Mouse (Mus musculus): ENCODE measurements around the gene Faf1. TPM values are rescaled to one million over a fixed set of nuclear protein-coding genes. Genes with fewer than 3 reads are reported as not detected.
"Not testable (repeated sequence)": the region's sequence is repeated elsewhere in the genome, so short reads cannot be mapped to it uniquely, and the experiment has no call there.

The Faf1 gene
- polyA plus RNA-seq, 1 experiment from 2014 or later, result 36.4 TPM

DNA sequence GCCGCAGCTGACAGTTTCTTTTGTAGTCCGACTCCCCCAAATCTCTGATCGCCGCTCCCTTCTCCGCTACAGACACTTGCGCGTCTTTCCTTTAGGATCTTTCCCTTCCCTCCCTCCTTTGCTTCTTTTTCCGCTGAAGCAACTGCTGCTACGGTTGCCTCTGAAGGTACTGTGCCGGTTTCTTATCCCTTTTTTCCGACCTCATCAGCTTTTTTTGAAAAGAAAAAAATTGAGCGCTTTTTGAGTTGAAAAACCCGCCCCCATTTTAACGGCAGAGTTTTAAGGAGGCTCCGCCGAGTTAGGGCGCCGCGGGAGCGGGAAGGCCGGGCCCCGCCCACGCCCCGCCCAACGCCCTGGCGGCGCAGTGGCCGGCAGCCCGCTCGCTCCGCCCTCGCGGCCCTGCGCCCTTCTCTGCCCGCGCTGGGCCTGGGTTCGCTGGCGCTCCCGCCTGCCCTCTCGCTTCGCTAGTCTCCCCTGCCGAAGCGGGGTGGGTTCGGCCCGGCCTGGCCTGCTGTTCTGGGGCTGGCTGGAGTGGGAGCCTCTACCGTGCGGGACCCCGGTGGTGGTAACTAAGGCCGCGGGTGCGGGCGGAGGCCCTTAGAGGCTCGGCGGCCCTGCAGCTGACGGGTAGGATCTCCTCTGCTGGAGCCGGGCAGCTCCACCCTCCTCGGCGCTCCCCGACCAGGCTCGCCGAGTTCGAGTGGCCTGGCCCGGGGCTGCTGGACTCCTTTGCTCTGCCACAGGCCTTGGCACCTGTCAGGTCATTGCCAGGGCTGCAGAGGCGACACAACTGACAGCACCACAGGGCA, 9.7 kb upstream of the Faf1 start, which contains the start of gene Cdkn2c:
TSS of gene Cdkn2c (minus strand) at position 729 of the 809 bp plus-strand sequence.
- Histone ChIP-seq H3K9ac (peak within 1 kb of the TSS; percentile 86), H3K4me3 (peak within 1 kb of the TSS; percentile 60), H3K4me2 (replicated peaks) (peak within 1 kb of the TSS; percentile 96), H3K4me1 (peaks cover 13% of the 10 kb centered on the region), H3K27me3 (peaks cover 17% of the 10 kb centered on the region), H3K27ac (peak within 1 kb of the TSS; percentile 84), H3K9me3 (no peaks in the 10 kb centered on the region), H3K36me3 (no peaks in the 10 kb centered on the region)
- under 1% methylated on average over 63 of the region's 64 CpGs for WGBS
- peak; percentile 93 for ATAC-seq (ENCODE audit: insufficient number of reproducible peaks, insufficient read depth, low FRiP score, low TSS enrichment)

DNA sequence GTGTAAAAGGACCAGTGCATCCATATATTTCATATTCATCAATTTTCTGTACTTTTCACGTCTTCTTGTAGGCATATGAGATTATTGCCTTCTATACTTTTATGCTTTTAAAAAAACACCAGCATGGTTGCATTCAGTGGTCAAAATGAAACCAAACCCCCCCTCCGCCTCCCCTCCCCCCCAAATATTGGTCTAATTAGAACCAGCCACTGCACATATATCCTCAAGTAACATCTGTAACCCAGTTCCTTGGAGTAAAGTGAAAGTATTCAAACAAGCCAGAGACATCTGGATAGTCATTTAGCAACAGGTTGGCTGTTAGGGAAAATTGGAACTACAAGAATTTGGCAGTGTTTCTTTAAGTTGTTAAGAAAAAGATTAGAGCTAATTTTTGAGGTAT, 8.9 kb upstream of the Faf1 start:
- Histone ChIP-seq H3K27ac (no peak overlapping the region), H3K4me1 (peaks cover 13% of the 10 kb centered on the region), H3K4me3 (peak overlapping the region; percentile 60), H3K9ac (no peak overlapping the region), H3K4me2 (replicated peaks) (peak overlapping the region; percentile 96), H3K9me3 (no peaks in the 10 kb centered on the region), H3K36me3 (no peaks in the 10 kb centered on the region), H3K27me3 (peaks cover 11% of the 10 kb centered on the region; the same call in 1 of the 2 replicates)
- no peak for ATAC-seq (ENCODE audit: insufficient number of reproducible peaks, insufficient read depth, low FRiP score, low TSS enrichment)
- WGBS, result 32% methylated on average over 2 of the region's 2 CpGs

DNA sequence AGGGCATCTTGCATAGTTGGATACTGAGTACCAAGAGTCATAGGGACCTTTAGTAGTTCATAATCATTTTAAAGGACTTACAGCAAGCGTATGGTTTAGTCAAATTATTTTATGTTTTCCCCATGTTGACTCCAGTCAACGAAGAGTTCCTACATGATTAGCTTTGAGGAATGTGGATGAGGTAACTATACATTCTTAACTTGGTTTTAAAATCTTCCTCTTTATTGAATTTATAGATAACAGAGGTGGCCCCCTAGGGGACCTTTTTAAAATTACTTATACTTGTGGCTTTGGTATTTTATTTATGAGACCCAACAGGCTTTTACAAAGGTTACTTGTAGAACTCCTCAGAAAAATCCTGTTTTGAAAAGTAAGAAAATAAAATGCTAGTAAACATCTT, 6.2 kb upstream of the Faf1 start:
- Histone ChIP-seq H3K9ac (no peak overlapping the region), H3K9me3 (no peaks in the 10 kb centered on the region), H3K4me2 (replicated peaks) (no peak overlapping the region), H3K36me3 (no peaks in the 10 kb centered on the region), H3K4me3 (no peak overlapping the region), H3K27ac (no peak overlapping the region), H3K27me3 (peaks cover 6% of the 10 kb centered on the region; the same call in 1 of the 2 replicates), H3K4me1 (peaks cover 9% of the 10 kb centered on the region; the same call in 1 of the 2 replicates)
- 76% methylated on average over 2 of the region's 2 CpGs for WGBS
- ATAC-seq (ENCODE audit: insufficient number of reproducible peaks, insufficient read depth, low FRiP score, low TSS enrichment), result no peak

DNA sequence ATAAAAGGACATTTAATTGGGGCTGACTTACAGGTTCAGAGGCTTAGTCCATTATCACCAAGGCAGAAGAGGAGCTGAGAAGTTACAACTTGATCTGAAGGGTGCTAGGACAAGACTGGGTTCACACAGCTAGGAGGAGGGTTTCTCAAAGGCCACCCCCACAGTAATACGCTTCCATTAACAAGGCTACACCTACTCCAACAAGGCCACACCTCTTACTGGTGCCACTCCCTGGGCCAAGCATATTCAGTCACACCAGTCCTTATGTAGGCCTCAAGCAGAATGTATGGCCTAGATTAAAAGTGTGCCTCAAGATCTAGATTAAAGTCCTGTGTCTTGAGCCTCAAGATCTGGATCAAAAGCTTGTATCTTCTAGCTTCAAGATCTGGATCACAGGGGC, 4.4 kb upstream of the Faf1 start:
- H3K9ac ChIP-seq, result no peak overlapping the region
- no peaks in the 10 kb centered on the region for H3K36me3 ChIP-seq
- H3K27ac ChIP-seq, result no peak overlapping the region
- H3K9me3 ChIP-seq, result no peaks in the 10 kb centered on the region
- H3K4me1 ChIP-seq, result no peaks in the 10 kb centered on the region
- WGBS, result 80% methylated on average over 1 of the region's 1 CpGs
- ATAC-seq (ENCODE audit: insufficient number of reproducible peaks, insufficient read depth, low FRiP score, low TSS enrichment), result no peak
- H3K27me3 ChIP-seq, result no peaks in the 10 kb centered on the region
- no peak overlapping the region for H3K4me3 ChIP-seq
- no peak overlapping the region for H3K4me2 ChIP-seq (replicated peaks)

DNA sequence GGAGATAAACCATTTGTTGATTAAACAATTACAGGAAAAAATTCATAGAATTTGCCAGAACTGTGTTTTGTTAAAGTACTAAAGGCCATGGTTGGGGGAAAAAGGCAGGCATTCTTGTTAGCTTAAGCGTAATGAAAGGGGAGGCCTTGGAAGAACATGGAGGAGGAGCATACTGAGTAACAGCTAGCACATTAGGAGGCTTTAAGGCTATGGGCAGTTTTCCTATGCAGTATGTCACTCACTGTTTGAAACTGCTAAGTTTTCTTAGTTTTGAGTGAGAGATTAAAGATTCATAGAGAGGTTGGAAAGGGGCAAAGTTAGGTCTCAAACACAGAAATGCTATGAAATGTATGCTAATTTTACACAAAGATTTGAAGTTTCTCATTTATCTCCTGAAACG, 2.3 kb upstream of the Faf1 start:
- H3K9ac ChIP-seq, result no peak overlapping the region
- H3K27ac ChIP-seq, result no peak overlapping the region
- 82% methylated on average over 2 of the region's 2 CpGs for WGBS
- peaks cover 7% of the 10 kb centered on the region for H3K4me1 ChIP-seq
- no peaks in the 10 kb centered on the region for H3K27me3 ChIP-seq
- no peaks in the 10 kb centered on the region for H3K9me3 ChIP-seq
- H3K4me3 ChIP-seq, result no peak overlapping the region
- H3K36me3 ChIP-seq, result no peaks in the 10 kb centered on the region
- ATAC-seq (ENCODE audit: insufficient number of reproducible peaks, insufficient read depth, low FRiP score, low TSS enrichment), result no peak
- H3K4me2 ChIP-seq (replicated peaks), result no peak overlapping the region

DNA sequence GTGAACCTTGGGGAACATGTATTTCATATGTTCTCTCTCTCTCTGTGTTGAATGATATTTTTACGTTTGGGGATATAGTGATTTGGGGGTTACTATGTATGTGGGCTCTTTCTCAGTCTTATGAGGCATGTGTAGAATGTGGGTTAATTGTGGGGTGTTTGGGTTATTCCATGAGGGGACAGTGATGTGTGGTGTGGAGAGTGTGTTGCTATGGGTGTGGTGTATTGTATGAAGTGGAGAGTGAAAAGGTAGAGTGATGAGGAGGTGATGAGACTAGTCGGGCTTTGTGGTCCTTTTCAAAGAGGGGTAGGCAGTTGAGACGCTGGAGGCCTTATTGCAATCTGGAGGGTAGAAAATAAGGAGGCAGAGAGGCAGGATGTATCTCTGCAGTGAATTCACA, 833 bp downstream of the Faf1 start:
- no peaks in the 10 kb centered on the region for H3K27me3 ChIP-seq
- H3K36me3 ChIP-seq, result no peaks in the 10 kb centered on the region
- H3K27ac ChIP-seq, result peak overlapping the region; percentile 95
- H3K4me3 ChIP-seq, result peak overlapping the region; percentile 91
- WGBS, result 2% methylated on average over 3 of the region's 3 CpGs
- peaks cover 7% of the 10 kb centered on the region for H3K4me1 ChIP-seq
- ATAC-seq (ENCODE audit: insufficient number of reproducible peaks, insufficient read depth, low FRiP score, low TSS enrichment), result peak; percentile 38; the same call in 1 of the 2 replicates
- no peaks in the 10 kb centered on the region for H3K9me3 ChIP-seq
- peak overlapping the region; percentile 66 for H3K4me2 ChIP-seq (replicated peaks)
- peak overlapping the region; percentile 84 for H3K9ac ChIP-seq

GRCm38 (mm10) chr4:109683561-109683960, 7.2 kb downstream of the Faf1 start:
- WGBS, result 66% methylated on average over 2 of the region's 2 CpGs
- Histone ChIP-seq H3K9me3 (no peaks in the 10 kb centered on the region), H3K27ac (no peak overlapping the region), H3K36me3 (no peaks in the 10 kb centered on the region), H3K4me2 (replicated peaks) (no peak overlapping the region), H3K27me3 (no peaks in the 10 kb centered on the region), H3K4me1 (no peaks in the 10 kb centered on the region), H3K9ac (no peak overlapping the region), H3K4me3 (no peak overlapping the region)
- ATAC-seq (ENCODE audit: insufficient number of reproducible peaks, insufficient read depth, low FRiP score, low TSS enrichment), result no peak

GRCm38 (mm10) chr4:109692674-109693073, 16.3 kb downstream of the Faf1 start:
- Histone ChIP-seq H3K4me3 (no peak overlapping the region), H3K9me3 (peaks cover 9% of the 10 kb centered on the region; the same call in 1 of the 2 replicates), H3K27me3 (no peaks in the 10 kb centered on the region), H3K36me3 (no peaks in the 10 kb centered on the region), H3K4me2 (replicated peaks) (no peak overlapping the region), H3K4me1 (no peaks in the 10 kb centered on the region), H3K9ac (no peak overlapping the region), H3K27ac (no peak overlapping the region)
- no peak for ATAC-seq (ENCODE audit: insufficient number of reproducible peaks, insufficient read depth, low FRiP score, low TSS enrichment)

DNA sequence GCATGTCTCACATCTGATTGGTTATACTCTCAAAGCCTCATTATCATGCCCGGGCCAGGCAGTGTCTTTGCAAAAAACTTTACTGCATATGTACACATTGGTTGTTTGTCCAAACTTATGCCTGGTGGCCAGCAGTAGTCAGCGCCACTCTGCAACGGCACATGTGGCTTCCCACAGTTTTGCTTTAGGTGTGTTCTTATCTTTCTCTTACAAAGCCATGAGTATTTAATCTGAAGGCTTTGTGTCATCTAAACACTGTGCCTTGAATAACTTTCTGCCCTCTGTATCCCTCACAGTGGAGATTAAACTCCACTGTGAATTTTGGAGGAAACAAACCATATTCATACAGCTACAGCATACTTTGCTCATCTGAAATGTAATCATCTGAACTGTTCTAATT, 24.3 kb downstream of the Faf1 start:
- ATAC-seq (ENCODE audit: insufficient number of reproducible peaks, insufficient read depth, low FRiP score, low TSS enrichment); H3K27ac ChIP-seq; H3K9ac ChIP-seq; H3K4me1 ChIP-seq; H3K27me3 ChIP-seq; H3K36me3 ChIP-seq; H3K4me3 ChIP-seq; H3K4me2 ChIP-seq (replicated peaks); H3K9me3 ChIP-seq: not testable (repeated sequence)
- WGBS, result 95% methylated on average over 3 of the region's 3 CpGs

DNA sequence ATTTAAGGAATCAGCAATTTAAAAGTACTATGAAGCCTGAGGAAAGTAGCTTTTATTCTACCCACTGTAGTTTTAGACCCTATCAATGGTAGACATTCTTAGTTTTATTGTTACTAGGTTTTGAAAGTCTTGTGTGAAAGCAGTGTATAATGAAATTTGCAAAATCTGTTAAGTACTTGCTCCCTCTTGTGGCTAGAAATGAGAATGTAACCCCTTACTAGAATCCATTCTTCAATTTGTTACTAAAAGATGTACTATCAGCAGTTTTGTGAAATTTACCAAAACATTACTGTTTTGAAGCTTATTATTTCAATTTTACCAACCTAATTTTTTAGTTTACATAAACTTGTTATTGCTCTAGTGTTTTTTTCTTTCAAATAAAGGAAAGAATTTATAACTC, 27.2 kb downstream of the Faf1 start:
- ATAC-seq (ENCODE audit: insufficient number of reproducible peaks, insufficient read depth, low FRiP score, low TSS enrichment), result no peak
- no peaks in the 10 kb centered on the region for H3K4me1 ChIP-seq
- H3K27me3 ChIP-seq, result no peaks in the 10 kb centered on the region
- no peak overlapping the region for H3K4me3 ChIP-seq
- H3K27ac ChIP-seq, result no peak overlapping the region
- no peaks in the 10 kb centered on the region for H3K9me3 ChIP-seq
- no peak overlapping the region for H3K4me2 ChIP-seq (replicated peaks)
- no peak overlapping the region for H3K9ac ChIP-seq
- no peaks in the 10 kb centered on the region for H3K36me3 ChIP-seq

DNA sequence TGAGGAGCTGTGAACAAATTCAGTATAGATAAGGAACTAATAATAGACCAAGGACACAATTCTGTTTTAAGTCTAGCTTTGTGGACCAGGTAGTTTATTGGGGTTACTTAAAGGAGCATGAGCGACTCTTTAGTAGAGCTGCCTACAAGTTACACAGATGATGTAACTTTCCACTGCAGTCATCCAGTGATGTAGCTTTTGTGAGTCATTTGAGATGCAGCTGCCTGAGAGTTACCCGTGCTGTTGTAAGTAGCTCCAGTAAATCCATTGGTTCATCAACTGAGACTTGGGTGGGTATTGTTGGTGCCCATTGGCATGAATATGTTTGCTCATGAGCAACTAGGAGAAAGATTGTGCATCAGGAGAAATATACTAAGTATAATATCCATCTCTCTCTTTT, 29.0 kb downstream of the Faf1 start:
- H3K4me2 ChIP-seq (replicated peaks), result no peak overlapping the region
- 88% methylated on average over 2 of the region's 2 CpGs for WGBS
- H3K4me1 ChIP-seq, result no peaks in the 10 kb centered on the region
- H3K9ac ChIP-seq, result no peak overlapping the region
- H3K36me3 ChIP-seq, result no peaks in the 10 kb centered on the region
- no peaks in the 10 kb centered on the region for H3K9me3 ChIP-seq
- H3K27me3 ChIP-seq, result no peaks in the 10 kb centered on the region
- ATAC-seq (ENCODE audit: insufficient number of reproducible peaks, insufficient read depth, low FRiP score, low TSS enrichment), result no peak
- H3K27ac ChIP-seq, result no peak overlapping the region
- H3K4me3 ChIP-seq, result no peak overlapping the region

DNA sequence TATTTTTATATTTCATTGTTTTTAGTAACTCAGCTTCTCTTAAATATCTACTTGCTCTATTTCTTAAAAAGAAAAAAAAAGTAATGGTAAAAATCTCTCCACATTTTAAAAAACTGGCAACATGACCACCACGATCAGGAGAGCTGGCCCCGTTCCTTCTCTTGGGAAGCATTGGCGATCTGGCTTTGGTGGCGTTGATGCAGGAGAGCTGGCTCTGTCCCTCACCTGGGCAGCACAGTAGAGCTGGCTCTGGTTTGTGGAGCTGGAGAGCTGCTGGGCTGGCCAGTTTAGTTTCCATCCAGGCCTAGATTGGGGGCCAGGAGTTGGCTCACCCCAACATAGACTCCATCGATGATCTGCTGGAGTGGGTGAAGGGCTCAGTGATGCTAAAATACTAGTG, 42.9 kb downstream of the Faf1 start:
- H3K27me3 ChIP-seq, result no peaks in the 10 kb centered on the region
- ATAC-seq (ENCODE audit: insufficient number of reproducible peaks, insufficient read depth, low FRiP score, low TSS enrichment), result no peak
- H3K9ac ChIP-seq, result no peak overlapping the region
- 91% methylated on average over 5 of the region's 5 CpGs for WGBS
- no peak overlapping the region for H3K27ac ChIP-seq
- no peak overlapping the region for H3K4me2 ChIP-seq (replicated peaks)
- H3K4me3 ChIP-seq, result no peak overlapping the region
- H3K36me3 ChIP-seq, result no peaks in the 10 kb centered on the region
- H3K4me1 ChIP-seq, result no peaks in the 10 kb centered on the region
- no peaks in the 10 kb centered on the region for H3K9me3 ChIP-seq

Measured in embryonic facial prominence, embryonic 12.5 days (tissue).